Mouse (Mus musculus): ENCODE data around the gene Usp49.
A peak's percentile ranks its signal among the peaks of the same experiment; 100 is the strongest.

The Usp49 gene

DNA sequence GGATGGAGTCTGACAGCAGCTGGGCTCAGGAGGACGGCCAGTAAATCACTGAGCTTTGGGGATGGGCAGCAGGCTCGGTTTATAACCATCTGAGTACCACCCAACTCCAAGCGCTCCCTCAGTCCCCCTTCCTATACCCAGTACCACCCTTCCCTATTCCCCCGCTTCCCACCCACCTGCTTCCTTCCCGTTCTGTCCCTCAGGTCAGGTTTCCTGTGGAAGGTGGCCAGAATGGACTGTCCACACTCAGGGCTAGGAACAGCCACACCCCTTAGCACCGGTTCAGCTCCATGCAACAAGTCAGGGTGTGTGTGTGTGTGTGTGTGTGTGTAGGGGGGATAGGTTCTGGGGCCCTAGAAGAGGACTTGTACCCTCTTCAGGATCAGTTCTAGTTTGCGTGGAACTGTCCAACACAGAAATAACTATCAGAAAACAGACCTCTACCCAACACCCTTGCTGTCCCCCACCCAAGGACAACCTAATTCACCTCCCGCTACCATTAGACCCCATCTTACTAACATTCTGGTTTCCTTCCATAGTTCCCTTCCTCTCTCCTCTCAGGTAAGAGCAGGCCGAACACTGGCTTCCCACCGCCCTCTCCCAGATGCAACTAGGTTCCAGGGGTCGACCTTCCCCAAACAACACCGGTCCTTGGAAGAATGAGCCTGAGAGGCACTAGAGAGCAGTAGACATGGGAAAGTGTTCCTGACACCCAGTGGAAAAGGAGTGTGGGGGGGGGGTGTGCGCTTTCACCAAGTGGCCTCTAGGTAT, 63.4 kb downstream of the Usp49 start:
- DNase-seq (ENCODE audit: low spot score in 2 of 2), result no peak

DNA sequence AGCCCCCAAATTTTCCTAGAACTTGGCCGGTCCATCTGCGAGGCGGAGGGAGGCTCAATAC, 63.8 kb downstream of the Usp49 start, which contains the start of gene Gm21981:
TSS of gene Gm21981 (minus strand) at position 14 of the 61 bp plus-strand sequence.
- DNase-seq (ENCODE audit: low spot score in 2 of 2), result no peak

DNA sequence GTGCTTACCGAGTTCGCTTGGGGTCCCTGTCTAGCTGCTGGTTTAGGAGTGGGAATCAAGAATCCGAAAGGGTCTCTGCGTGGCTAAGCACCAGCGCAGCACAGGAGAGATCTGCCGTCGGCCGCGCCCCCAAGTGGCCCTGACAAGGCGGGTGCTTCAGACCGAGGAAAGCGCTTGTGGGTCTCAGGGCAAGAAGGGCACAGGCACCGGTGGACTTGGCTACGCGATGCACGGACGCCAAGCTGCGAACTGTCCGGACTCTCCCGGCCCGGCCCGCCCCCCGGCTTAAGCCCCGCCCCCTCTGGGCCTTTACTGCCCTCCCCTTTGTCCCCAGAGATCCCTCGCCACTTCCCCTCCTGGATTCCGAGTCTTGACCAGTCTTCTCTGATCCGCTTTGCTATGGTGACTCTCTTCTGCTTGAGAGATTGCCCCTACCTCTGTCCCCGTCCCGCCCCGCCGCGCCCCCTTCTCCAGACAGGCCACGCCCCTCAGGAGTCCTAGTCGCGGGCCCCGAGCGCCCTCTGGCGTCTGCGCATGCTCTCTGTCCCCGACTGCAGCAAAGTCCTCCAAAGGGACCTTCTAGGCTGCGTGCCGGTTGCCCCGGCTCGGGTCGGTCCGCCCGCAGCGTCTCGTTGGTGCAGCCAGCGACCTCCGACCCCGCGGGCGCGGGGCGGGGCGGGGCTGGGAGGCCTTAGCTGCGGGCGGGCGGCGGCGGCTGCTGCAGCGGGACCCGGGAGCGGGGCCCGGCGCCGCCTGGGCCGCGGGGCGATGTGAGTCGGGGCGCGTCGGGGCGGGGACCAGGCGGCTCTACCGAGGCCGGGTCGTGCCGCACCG, 64.2 kb downstream of the Usp49 start, which contains the start of gene Prickle4:
TSS of gene Prickle4 (minus strand) at position 234 of the 834 bp plus-strand sequence.
- peak; percentile 89 to 95 for DNase-seq (ENCODE audit: low spot score in 2 of 2)

DNA sequence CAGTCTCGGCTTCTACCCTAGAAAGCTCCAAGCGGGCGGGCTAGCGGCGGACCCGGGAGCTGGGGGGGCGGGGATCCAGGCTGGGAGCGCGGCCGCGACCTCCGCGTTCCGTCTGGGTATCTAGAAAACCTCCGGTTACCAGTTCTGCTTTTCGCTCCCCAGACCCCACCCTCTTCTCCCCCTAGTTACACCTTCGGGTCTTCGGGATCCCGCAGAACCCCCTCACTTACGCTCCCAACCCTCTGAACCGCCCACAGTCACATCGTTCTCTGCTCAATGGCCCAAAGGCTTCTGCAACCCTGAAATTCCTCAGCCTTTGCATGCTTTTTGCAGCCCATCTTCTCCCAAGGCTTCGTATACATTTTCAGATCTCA, 64.8 kb downstream of the Usp49 start:
- DNase-seq (ENCODE audit: low spot score in 2 of 2), result no peak

DNA sequence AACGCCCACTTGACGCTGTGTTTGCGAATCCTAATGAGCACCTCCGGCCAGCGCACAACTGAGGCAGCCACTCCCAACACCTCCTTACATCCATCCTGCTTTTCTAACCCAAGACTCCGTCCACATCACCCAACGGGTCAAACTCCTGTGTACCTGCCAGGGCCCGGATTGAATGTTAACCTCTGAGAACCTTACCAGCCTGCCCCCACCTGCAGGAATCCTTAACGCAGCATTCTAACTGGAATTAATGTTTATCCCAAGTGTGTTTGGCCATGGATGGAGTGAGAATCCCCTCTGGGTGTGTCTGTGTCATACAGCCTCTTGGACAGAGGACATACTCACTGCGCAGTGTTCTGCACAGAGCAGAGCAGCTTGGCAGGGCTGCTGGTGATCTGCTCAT, 67.7 kb downstream of the Usp49 start:
- no peak for DNase-seq (ENCODE audit: low spot score in 2 of 2)

DNA sequence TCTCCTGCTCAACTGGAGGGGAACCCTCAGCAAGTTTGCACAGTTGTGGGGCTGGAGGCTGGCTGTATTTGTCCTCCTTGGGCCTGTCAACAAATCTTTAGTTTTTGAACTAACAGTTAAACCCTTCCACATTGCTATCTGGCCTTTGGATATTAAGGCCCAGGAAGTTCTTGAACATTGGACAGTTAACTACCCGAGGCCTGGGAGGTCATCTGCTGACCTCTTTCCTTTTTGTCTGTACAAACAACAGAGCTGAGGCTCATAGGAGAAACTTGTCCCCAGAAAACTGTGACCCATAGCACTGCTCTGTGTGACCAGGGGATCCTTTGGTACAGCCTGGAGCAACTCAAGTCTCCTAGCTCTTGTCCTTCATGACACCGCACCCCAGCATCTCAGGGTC, 68.6 kb downstream of the Usp49 start:
- DNase-seq (ENCODE audit: low spot score in 2 of 2), result no peak

DNA sequence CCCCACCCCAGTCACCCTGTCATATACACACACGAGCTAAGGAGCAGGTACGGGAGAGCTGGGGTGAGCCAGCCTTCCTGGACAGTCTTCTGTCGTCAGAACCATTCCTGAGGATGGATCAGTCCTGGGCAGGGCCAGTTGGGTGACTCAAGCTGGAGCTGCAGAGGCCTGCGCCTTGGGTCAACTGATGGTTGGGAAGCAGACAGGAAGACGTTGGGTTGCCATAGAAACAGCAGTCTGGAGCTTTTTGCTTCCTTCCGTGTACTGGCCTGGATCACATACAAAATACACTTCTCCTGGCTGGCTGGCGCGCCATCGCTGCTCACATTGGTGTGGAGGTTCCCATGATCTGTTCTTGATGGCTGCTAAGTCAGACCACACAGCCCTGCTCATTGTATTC, 71.3 kb downstream of the Usp49 start:
- DNase-seq (ENCODE audit: low spot score in 2 of 2), result no peak

DNA sequence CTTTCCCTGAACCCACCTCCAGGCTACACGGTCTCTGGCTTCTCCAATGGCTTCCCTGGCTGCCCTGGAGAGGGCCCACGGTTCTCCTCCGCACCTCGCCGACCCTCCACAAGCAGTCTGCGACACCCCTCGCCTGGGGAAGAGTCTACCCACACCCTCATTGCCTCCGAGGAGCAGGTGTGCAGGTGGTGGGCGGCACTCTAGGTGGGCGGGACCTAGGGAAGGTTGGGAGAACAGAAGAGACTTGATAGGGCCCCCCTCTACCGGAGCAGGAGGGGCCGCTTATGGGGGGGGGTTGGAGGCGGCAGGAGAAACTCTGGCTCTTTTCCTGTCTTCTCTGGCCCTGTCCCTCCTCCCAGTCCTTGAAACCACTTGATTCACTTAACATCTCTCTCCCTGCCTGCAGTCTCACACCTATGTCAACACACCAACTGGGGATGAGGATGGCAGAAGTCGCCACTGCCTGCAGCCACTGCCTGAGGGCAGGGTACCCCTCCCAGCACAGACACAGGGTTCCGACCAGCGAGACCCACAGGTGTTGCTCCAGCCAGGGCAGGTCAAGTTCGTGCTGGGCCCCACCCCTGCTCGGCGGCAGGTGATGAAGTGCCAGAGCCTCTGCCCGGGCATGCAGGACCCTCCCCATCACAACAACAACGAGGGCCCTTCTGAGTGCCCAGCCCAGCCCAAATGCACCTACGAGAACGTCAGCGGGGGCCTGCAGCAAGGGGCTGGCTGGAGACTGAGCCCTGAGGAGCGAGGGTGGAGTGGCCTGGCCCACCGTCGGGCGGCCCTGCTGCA, 72.3 kb downstream of the Usp49 start:
- no peak for DNase-seq (ENCODE audit: low spot score in 2 of 2)

DNA sequence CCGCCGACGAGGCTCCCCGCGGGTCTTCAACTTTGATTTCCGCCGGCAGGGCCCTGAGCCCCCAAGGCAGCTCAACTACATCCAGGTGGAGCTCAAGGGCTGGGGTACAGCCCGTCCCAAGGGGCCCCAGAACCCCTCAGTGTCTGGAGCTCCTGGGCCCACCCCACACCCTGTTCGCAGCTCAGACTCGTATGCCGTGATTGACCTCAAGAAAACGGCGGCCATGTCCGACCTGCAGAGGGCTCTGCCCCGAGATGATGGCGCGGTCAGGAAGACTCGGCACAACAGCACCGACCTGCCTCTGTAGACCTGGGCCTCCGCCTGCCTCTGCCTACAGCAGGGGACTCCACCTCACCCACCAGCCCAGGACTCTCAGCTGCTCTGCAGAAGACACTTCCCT, 73.1 kb downstream of the Usp49 start:
- DNase-seq (ENCODE audit: low spot score in 2 of 2), result no peak

DNA sequence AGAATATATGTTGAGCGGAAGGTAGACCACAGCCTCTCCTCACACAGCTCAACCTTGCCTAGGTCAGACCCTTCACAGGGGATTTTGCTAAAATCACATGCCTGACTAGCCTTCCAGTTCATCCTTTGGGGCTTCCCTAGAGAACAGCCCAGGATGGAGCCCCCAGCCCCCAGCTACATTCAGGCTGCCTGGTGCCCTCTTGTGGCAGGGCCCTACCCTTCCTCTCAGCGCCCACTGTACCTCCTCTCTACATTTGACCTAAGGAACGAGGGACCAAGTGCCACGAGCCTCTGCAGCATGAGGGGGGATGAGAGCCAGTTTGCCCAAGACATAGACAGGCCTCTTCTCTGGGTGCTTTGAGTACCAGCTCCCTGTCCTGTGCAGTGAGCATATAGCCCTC, 74.2 kb downstream of the Usp49 start:
- DNase-seq (ENCODE audit: low spot score in 2 of 2), result no peak

DNA sequence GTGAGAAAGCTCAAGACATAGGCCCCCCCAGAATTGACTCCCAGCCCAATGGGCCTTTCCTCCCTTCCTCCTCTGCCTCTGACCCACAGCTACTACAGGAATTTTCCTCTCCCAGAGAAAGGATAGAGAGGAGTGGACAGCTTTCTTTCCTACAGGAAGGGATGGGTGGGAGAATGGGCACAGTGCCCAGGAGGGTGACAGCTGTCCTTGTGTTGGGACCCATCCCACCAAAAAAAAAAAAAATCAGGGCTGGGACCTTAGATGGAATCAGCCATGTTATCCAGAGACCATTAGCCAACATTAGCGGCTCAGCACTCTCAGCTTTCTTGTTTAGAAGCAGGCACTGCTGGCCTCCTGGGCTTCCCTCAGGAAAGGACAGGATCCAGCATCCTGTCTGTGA, 75.7 kb downstream of the Usp49 start:
- DNase-seq (ENCODE audit: low spot score in 2 of 2), result no peak

DNA sequence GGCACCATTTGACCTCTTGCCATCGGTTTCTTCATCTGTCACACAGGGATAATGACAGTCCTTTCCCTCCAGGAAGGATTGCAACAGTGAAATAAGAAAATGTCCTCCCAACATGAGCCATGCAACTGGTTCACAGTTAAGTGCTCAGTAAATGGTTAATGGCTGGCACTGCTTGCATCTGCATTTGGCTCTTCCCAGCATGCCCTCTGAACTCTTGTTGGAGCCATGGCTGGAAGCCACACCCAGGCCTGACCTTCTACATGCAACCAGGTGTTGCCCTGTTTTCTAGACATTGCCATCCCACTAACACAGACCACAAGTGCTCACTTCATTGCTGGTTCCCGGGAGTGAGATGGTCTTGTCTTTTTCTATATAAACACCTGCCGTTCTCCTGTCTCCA, 77.5 kb downstream of the Usp49 start:
- DNase-seq (ENCODE audit: low spot score in 2 of 2), result no peak

DNA sequence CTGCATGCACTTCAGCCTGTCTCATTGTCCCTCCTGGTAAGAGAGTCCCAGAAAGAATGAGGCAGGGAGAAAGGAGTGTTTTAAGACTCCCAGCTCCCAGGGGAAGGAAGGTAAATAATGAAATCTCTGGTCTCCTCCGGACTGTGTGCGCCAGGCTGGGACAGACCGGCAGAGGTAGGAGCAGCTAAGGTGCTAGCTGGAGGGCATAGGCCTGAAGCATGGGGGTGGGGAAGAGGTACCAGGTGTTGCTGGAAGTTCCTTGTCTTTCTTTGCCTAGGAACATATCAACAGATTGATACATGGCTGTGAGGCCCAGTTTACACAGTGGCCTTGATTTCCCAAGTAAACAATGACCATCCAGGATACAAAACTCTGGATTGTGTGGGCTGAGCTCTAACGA, 78.5 kb downstream of the Usp49 start:
- no peak for DNase-seq (ENCODE audit: low spot score in 2 of 2)

DNA sequence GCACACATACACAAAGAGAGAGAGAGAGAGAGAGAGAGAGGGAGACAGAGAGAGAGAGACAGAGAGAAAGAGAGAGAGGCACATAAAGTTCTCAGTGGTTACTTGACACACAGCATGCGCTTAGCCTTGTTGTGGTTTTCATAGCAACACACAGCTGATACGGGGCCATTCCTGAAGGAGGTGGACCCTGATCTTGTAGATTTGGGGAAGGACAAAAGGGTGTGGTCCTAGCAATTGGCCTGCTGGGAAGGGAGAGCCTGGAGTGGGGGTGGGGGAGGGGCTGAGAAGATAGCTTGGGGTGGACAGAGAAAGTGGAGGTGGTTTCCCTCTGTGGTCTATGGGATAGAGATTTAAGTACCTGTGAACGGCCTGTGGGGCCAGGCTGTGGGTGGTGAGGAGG, 79.5 kb downstream of the Usp49 start:
- DNase-seq (ENCODE audit: low spot score in 2 of 2), result no peak

DNA sequence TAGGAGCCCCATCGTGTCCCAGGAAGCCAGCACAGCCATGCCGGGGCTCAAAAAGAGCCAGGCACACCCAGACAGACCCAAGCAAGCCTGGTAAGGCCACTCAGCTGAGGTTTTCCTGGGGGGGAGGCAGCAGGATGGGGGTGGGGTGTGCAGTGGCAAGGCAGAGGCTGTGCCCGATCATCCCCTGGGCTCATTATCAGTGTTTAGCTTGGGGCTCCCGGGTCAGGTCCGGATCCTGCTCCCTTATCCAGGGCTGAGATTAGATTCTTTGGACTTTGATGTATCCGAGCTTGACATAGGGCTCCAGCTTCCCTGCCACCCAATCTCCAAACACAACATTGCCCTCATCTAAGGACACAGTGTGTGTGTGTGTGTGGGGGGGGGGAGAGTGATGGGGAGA, 81.4 kb downstream of the Usp49 start:
- DNase-seq (ENCODE audit: low spot score in 2 of 2), result no peak

DNA sequence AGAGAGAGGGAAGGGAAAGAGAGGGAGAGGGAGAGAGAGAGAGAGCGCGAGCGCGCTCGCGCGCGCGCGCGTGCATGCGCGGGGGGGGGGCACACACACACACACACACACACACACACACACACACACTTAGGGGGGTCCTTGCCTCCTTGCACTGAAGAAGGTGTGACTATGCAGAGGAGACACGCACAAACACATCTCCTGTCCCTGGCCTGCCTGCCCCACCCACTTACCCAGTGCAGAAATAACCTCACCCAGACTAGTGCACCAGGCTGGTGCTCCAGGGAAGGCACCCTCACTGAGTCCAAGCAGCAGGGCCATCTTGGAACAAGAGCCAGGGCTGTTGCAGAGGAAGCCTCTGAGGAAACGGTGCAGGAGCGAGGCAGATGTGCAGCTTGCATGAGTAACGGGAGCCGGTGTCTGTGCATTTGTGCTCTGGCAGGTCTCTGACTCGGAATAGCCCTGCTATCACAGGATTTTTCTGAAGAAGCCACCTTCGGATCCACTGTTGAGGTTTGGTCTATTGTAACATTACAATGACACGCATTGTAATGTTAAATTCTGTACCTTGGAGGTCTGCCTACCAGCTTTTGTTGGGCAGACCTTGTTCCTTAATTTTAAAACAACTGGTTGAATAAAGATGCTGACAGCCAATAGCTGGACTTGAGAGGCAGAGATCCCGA, 82.5 kb downstream of the Usp49 start:
- DNase-seq (ENCODE audit: low spot score in 2 of 2), result no peak

DNA sequence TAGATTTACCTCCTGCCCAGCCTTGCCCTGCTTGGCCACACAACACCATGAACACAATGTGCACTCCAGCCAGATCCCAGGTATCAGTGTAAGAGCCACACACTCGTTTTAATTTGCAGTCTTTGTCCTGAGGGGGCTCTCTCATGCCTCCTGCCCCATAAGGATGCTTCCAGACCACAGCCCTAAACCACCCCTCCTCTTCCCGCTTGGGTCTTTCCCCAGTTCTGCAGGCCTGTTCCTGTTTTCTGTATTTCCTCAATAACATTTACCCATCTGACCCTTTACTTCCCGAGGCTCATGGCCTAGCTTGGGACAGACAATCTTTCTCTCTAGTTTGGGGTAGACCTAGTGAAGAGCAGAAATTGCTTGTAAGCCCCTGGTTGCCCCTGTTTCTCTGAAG, 84.5 kb downstream of the Usp49 start:
- DNase-seq (ENCODE audit: low spot score in 2 of 2), result no peak

DNA sequence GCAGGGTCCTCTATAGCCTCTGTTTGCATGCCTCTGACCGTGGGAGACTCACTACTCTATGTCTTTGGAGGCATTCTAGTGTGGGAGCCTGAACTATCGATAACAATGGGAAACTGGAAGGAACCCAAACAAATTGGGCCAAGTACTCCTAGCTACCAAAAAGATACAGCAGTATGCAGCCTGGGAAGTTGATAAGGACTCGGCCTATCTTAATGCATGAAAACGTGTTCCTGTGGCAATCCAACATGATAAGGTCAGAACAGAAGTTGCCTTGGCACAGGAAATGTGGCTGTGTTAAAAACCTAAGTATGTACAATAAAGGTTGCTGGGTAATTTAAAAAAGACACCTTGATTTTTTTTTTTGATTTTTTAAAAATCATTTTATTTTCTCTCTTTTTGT, 90.7 kb downstream of the Usp49 start:
- no peak for DNase-seq (ENCODE audit: low spot score in 2 of 2)

DNA sequence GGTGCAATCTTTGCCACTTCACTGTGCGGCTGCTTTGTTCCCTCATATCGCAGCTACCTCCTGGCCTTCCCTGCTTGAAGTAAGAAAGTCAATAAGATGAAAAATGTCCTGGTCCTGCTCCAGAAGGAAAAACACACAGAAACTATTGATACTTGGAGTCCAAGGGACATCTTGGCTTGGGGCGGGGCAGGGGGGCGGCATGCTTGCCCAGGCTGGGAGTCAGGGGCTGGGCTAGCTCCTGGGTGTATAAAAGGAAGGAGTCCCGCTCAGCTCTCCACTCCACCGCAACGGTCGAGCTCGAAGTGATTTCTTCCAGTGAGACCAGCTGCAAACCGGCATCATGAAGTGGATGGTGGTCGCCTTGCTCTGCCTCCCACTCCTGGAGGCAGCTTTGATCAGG, 96.1 kb downstream of the Usp49 start, which contains the start of gene Pgc:
TSS of gene Pgc (plus strand) at position 277 of the 400 bp plus-strand sequence.
- no peak for DNase-seq (ENCODE audit: low spot score in 2 of 2)

DNA sequence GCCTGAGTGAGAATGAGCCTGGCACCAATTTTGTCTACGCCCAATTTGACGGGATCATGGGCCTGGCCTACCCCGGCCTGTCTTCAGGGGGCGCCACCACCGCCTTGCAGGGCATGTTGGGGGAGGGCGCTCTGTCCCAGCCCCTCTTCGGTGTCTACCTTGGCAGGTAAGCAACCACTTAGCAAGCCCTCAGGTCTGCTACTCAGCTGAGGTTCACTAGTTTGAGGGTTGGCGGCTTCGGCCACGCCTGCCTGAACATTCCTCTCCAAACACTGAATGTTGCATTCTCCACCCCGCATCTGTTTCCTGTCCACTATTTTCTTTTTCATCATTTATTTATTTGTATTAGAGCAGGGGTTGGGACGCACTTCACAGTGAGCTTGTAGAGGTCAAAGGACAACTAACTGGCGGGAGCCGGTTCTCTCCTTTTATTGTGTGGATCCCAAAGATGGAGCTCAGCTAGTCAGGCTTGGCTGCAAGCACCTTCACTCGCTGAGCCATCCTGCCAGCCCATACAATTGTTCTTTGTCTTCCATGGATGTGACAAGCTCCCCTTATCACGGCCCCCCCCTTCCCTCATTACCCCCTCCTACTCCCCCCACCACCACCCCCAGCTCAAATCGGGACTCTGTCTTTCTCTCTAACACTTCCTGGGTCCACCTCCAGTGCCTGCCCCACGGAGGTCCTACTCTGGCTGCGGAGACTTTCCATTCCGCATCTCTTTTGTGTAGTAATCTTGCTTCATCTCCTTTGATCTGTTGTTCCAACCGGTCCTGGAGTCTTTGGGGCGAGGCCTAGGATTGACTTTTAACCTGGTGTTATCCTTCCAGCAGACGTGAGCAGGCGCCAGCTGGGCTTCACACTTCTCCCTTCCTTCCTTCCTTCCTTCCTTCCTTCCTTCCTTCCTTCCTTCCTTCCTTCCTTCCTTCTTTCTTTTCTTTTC, 100.4 kb downstream of the Usp49 start:
- no peak for DNase-seq (ENCODE audit: low spot score in 2 of 2)

DNA sequence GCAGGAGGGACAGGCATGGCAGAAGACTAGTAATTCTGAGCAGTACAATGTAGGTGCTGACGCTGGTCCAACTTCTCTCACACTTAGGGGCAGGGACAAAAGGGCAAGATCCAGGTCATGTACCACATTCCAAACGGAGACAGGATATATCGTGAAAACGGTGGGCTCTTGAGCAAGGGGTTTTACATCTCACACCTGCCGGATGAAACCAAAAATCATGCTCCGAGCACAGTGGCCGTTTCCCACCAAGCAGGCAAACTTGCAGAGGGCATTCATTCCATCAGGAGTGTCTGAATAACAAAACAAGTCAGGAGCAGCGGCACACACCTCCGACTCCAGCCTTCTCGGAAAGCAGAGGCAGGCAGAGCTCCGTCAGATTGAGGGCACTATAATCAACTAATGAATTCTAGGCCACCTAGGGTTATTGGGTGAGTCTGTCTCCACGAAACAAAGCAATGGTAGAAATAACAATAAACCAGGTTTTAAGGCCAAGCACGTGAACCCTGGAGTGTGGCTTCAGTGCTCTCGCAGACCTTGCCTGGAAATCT, 105.1 kb downstream of the Usp49 start:
- DNase-seq (ENCODE audit: low spot score in 2 of 2), result no peak
